Mouse (Mus musculus): ENCODE results near the gene Draxin. TPM values are rescaled to one million over a fixed set of nuclear protein-coding genes. Genes with fewer than 3 reads are reported as not detected.

The Draxin gene
- polyA plus RNA-seq, 1 experiment = 0.23 TPM

DNA sequence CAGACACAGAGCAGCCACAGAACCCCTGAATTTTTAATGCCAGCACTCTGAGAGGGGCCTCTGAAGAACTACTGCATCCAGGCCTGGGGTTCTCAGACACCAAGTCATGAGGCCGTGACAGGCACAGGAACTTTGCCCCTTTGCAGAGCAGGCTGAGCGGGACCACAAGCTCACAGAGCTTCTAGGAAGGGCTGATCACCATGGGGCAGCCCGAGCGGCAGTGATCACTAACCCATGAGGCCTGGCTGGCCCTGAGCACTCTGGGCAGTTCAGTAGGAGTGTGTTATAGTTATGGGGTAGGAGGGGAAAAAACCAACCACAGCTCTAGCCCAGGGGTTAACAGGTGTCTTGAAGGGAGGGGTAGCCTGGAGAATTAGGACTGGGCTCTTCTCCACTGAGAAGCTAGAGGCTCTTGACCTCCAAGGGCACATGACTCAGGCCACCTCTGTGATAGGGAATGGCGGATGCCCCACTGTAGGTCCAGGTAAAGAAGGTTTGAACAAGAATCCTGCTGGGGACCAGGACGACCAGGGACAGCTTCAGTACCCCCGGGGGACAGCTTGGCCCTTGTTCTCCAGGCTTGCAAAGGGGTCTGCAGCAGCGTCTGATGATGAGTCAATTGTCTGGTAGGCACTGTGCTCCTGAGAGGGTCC lies 50.4 kb downstream of the Draxin start:
- Histone ChIP-seq H3K4me3 (ENCODE audit: insufficient read depth, low read length) (no peak overlapping the region), H3K27ac (ENCODE audit: insufficient read depth, low read length) (no peak overlapping the region), H3K4me1 (ENCODE audit: control insufficient read depth, insufficient read depth, low read length) (no peaks in the 10 kb centered on the region)
- TF ChIP-seq CTCF (IDR thresholded peaks at IDR 0.05; ENCODE audit: borderline replicate concordance, insufficient read depth, low read length) (no peak), POLR2A (IDR thresholded peaks at IDR 0.05; ENCODE audit: low read depth, low read length) (no peak)

- Histone ChIP-seq H3K4me3 (ENCODE audit: insufficient read depth, low read length) (no peak overlapping the region), H3K4me1 (ENCODE audit: control insufficient read depth, insufficient read depth, low read length) (no peaks in the 10 kb centered on the region), H3K27ac (ENCODE audit: insufficient read depth, low read length) (no peak overlapping the region)
- no peak for TF ChIP-seq POLR2A (IDR thresholded peaks at IDR 0.05; ENCODE audit: low read depth, low read length)
- peak; percentile 63; the same call in 1 of the 2 replicates for TF ChIP-seq CTCF (IDR thresholded peaks at IDR 0.05; ENCODE audit: borderline replicate concordance, insufficient read depth, low read length)
These were observed 51.3 kb downstream of the Draxin start for GRCm38 (mm10) chr4:148079212-148079611.

GRCm38 (mm10) chr4:148075881-148076280 lies 54.6 kb downstream of the Draxin start:
- no peaks in the 10 kb centered on the region for H3K4me1 ChIP-seq (ENCODE audit: control insufficient read depth, insufficient read depth, low read length)
- H3K27ac ChIP-seq (ENCODE audit: insufficient read depth, low read length) = no peak overlapping the region
- TF ChIP-seq POLR2A (IDR thresholded peaks at IDR 0.05; ENCODE audit: low read depth, low read length) = no peak
- no peak for TF ChIP-seq CTCF (IDR thresholded peaks at IDR 0.05; ENCODE audit: borderline replicate concordance, insufficient read depth, low read length)
- no peak overlapping the region for H3K4me3 ChIP-seq (ENCODE audit: insufficient read depth, low read length)

GRCm38 (mm10) chr4:148075259-148075658 lies 55.2 kb downstream of the Draxin start:
- Histone ChIP-seq H3K4me3 (ENCODE audit: insufficient read depth, low read length) (no peak overlapping the region), H3K4me1 (ENCODE audit: control insufficient read depth, insufficient read depth, low read length) (no peaks in the 10 kb centered on the region), H3K27ac (ENCODE audit: insufficient read depth, low read length) (no peak overlapping the region)
- TF ChIP-seq POLR2A (IDR thresholded peaks at IDR 0.05; ENCODE audit: low read depth, low read length) (peak; percentile 53), CTCF (IDR thresholded peaks at IDR 0.05; ENCODE audit: borderline replicate concordance, insufficient read depth, low read length) (no peak)

DNA sequence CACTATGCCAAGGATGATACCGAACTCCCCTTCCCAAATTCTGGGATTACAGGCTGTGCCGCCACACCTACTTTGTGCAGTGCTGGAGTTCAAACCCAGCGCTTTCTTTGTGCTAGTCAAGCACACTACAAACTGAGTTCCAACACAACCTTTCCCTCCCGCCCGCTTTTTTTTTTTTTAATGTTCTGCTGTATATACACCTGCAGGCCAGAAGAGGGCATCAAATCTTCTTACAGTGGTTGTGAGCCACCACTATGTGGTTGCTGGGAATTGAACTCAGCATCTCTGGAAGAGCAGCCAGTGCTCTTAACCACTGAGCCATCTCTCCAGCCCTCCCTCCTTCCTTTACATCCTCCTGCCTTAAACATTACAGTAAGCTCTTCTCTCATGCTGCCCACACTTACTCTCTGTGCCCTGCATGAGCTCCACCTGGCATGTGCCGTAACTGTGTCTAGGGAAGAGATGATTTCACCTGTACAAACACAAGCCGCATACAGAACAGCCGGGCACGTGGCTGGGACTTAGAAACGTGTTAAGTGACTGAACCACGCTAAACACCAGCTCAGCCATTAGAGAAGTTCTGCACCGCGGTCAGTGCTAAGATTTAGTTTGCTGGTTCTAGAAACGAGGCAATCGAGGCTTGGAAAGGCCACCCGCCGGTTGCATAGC lies 55.8 kb downstream of the Draxin start:
- H3K27ac ChIP-seq (ENCODE audit: insufficient read depth, low read length) = no peak overlapping the region
- no peaks in the 10 kb centered on the region for H3K4me1 ChIP-seq (ENCODE audit: control insufficient read depth, insufficient read depth, low read length)
- no peak overlapping the region for H3K4me3 ChIP-seq (ENCODE audit: insufficient read depth, low read length)
- TF ChIP-seq CTCF (IDR thresholded peaks at IDR 0.05; ENCODE audit: borderline replicate concordance, insufficient read depth, low read length) (no peak), POLR2A (IDR thresholded peaks at IDR 0.05; ENCODE audit: low read depth, low read length) (no peak)

- no peak for TF ChIP-seq POLR2A (IDR thresholded peaks at IDR 0.05; ENCODE audit: low read depth, low read length)
- no peak for TF ChIP-seq CTCF (IDR thresholded peaks at IDR 0.05; ENCODE audit: borderline replicate concordance, insufficient read depth, low read length)
- H3K27ac ChIP-seq (ENCODE audit: insufficient read depth, low read length) = no peak overlapping the region
- no peak overlapping the region for H3K4me3 ChIP-seq (ENCODE audit: insufficient read depth, low read length)
- no peaks in the 10 kb centered on the region; the same call in 1 of the 2 replicates for H3K4me1 ChIP-seq (ENCODE audit: control insufficient read depth, insufficient read depth, low read length)
These were observed 59.0 kb downstream of the Draxin start for GRCm38 (mm10) chr4:148071508-148071907.

DNA sequence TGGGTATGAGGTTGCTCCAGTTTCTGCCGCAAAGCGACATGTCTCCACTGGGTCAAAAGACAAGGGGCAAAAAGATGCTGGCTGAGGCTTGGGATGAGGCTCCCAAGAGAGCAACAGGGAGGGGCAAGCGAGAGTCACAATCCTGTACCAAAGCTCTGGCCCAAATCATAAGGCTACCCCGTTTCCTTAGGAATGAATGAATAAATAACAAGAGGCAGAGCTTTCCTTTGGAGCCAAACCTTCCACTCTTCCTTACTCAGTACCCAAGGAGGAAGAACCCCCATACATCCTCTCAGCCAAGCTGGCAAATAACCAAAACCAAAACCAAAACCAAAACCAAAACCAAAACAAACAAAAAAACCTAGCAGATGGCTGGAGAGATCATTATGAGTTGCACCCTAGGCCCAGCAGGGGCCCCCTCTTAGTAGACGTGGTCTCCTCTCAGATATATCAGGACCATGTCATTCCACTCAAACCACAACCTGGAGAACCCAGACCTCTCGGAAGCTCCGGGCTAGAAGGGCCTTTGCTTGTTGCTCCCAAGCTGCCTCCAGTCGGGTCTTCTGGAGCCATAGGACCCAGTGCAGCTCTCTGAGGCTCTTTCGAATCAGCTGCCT lies 60.8 kb downstream of the Draxin start:
- Histone ChIP-seq H3K27ac (ENCODE audit: insufficient read depth, low read length) (no peak overlapping the region), H3K4me3 (ENCODE audit: insufficient read depth, low read length) (no peak overlapping the region), H3K4me1 (ENCODE audit: control insufficient read depth, insufficient read depth, low read length) (no peaks in the 10 kb centered on the region; the same call in 1 of the 2 replicates)
- no peak for TF ChIP-seq POLR2A (IDR thresholded peaks at IDR 0.05; ENCODE audit: low read depth, low read length)

GRCm38 (mm10) chr4:148067346-148067745 lies 63.2 kb downstream of the Draxin start:
- TF ChIP-seq CTCF (IDR thresholded peaks at IDR 0.05; ENCODE audit: borderline replicate concordance, insufficient read depth, low read length) = no peak
- TF ChIP-seq POLR2A (IDR thresholded peaks at IDR 0.05; ENCODE audit: low read depth, low read length) = no peak
- Histone ChIP-seq H3K27ac (ENCODE audit: insufficient read depth, low read length) (no peak overlapping the region), H3K4me3 (ENCODE audit: insufficient read depth, low read length) (no peak overlapping the region), H3K4me1 (ENCODE audit: control insufficient read depth, insufficient read depth, low read length) (no peaks in the 10 kb centered on the region; the same call in 1 of the 2 replicates)

DNA sequence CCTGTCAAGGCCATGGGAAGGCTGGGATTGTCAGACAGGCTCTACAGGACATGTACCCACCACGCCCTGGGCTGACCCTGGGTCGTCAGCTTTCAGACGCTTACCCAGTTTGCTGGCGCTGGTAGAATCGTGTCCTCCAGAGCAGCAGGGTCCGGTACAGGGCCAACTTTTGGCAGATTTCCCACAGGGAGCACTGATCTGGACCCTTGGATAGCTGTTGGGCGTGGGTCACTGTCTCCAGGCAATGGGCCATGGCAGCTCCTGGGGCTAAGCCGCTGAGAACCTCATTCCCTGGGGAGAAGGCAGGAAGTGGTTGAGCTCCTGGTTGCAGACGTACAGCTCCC lies 64.1 kb downstream of the Draxin start:
- no peak overlapping the region for H3K4me3 ChIP-seq (ENCODE audit: insufficient read depth, low read length)
- no peak overlapping the region for H3K27ac ChIP-seq (ENCODE audit: insufficient read depth, low read length)
- no peaks in the 10 kb centered on the region; the same call in 1 of the 2 replicates for H3K4me1 ChIP-seq (ENCODE audit: control insufficient read depth, insufficient read depth, low read length)
- no peak for TF ChIP-seq POLR2A (IDR thresholded peaks at IDR 0.05; ENCODE audit: low read depth, low read length)
- TF ChIP-seq CTCF (IDR thresholded peaks at IDR 0.05; ENCODE audit: borderline replicate concordance, insufficient read depth, low read length) = no peak

Measured in embryonic fibroblast, embryonic 13.5 days (primary cell).